Mouse (Mus musculus): ENCODE results near the gene Igflr1.

Igflr1 gene

GRCm38 (mm10) chr7:30564970-30565571, at the start of gene Igflr1:
Gene Igflr1, plus strand, starts transcription at chr7:30565427.
- no peak for DNase-seq

GRCm38 (mm10) chr7:30518325-30518724, 46.9 kb upstream of the Igflr1 start:
- DNase-seq, result no peak

- no peak for DNase-seq
Measured at GRCm38 (mm10) chr7:30520396-30520795, 44.8 kb upstream of the Igflr1 start.

- DNase-seq, result no peak
Measured at GRCm38 (mm10) chr7:30520856-30521255, 44.4 kb upstream of the Igflr1 start.

- DNase-seq, result no peak
Measured at GRCm38 (mm10) chr7:30522871-30523270, 42.4 kb upstream of the Igflr1 start.

- no peak for DNase-seq
Measured at GRCm38 (mm10) chr7:30524487-30524886, 40.7 kb upstream of the Igflr1 start.

GRCm38 (mm10) chr7:30525954-30526353, 39.3 kb upstream of the Igflr1 start:
- no peak for DNase-seq

GRCm38 (mm10) chr7:30526399-30526798, 38.8 kb upstream of the Igflr1 start:
- DNase-seq, result no peak

GRCm38 (mm10) chr7:30526981-30527380, 38.2 kb upstream of the Igflr1 start:
- no peak for DNase-seq

GRCm38 (mm10) chr7:30531291-30531815, 33.9 kb upstream of the Igflr1 start:
- DNase-seq, result no peak

- no peak for DNase-seq
Measured at GRCm38 (mm10) chr7:30532931-30533330, 32.3 kb upstream of the Igflr1 start.

GRCm38 (mm10) chr7:30533941-30534632, 31.1 kb upstream of the Igflr1 start:
- no peak for DNase-seq

- peak; percentile 97 for DNase-seq
Measured at GRCm38 (mm10) chr7:30534633-30535577, 30.3 kb upstream of the Igflr1 start, which contains the start of gene Arhgap33. Gene Arhgap33, minus strand, starts transcription at chr7:30535060.

- DNase-seq, result no peak
Measured at GRCm38 (mm10) chr7:30540572-30540971, 24.7 kb upstream of the Igflr1 start.

- no peak for DNase-seq
Measured at GRCm38 (mm10) chr7:30544327-30544726, 20.9 kb upstream of the Igflr1 start.

GRCm38 (mm10) chr7:30549880-30550279, 15.3 kb upstream of the Igflr1 start:
- no peak for DNase-seq

- DNase-seq, result no peak
Measured at GRCm38 (mm10) chr7:30550603-30551002, 14.6 kb upstream of the Igflr1 start.

- no peak for DNase-seq
Measured at GRCm38 (mm10) chr7:30551445-30552101, 13.7 kb upstream of the Igflr1 start.

GRCm38 (mm10) chr7:30552102-30553020, 12.9 kb upstream of the Igflr1 start, which contains the start of the genes Hspb6 and Proser3:
Gene Hspb6, plus strand, starts transcription at chr7:30552178.
Gene Proser3, minus strand, starts transcription at chr7:30552299.
- DNase-seq, result peak; percentile 96

GRCm38 (mm10) chr7:30553021-30553589, 12.1 kb upstream of the Igflr1 start:
- DNase-seq, result no peak

Data from right cerebral cortex, postnatal 14 days (tissue).